Mouse (Mus musculus) bone marrow, adult 2 months (tissue): ENCODE data around the gene March11. TPM values are rescaled to one million over a fixed set of nuclear protein-coding genes. Genes with fewer than 3 reads are reported as not detected.

Experiments used
- H3K27ac ChIP-seq: fragments of 200-500 bp; 2 replicates; pipeline ENCODE4 v1.5.1; 2012; ENCODE audit warnings: low read depth, mild to moderate bottlenecking, control low read depth, inconsistent platforms, low read length; ENCODE audit not compliant: control insufficient read depth, poor library complexity, insufficient read depth
- H3K4me1 ChIP-seq: fragments of 200-500 bp; 2 replicates; pipeline ENCODE4 v1.6.1; 2011; ENCODE audit warnings: low read length; ENCODE audit not compliant: control insufficient read depth, insufficient read depth
- H3K4me3 ChIP-seq: fragments of 200-500 bp; replicated peaks from 2 replicates; pipeline ENCODE3; 2011; ENCODE audit warnings: mild to moderate bottlenecking, low read depth, low read length, control low read depth; ENCODE audit not compliant: control insufficient read depth
- CTCF ChIP-seq: fragments of 200-500 bp; IDR thresholded peaks from 2 replicates; pipeline ENCODE4 v1.5.1; 2011; ENCODE audit warnings: low read length, control low read depth; ENCODE audit not compliant: control insufficient read depth, insufficient read depth
- POLR2A ChIP-seq: fragments of 200-500 bp; IDR thresholded peaks from 2 replicates; pipeline ENCODE4 v1.6.1; 2011; ENCODE audit warnings: low read depth, mild to moderate bottlenecking, control low read depth, low read length, borderline replicate concordance; ENCODE audit not compliant: control insufficient read depth
- WGBS: fragments of 180-500 bp; shearing (Covaris S2); methylation state at CpG from one replicate; pipeline ENCODE4 v1.1.7; 2018; 5-methylcytosine and 5-hydroxymethylcytosine counted together
- polyA plus RNA-seq: library from polyadenylated mRNA; stranded (reverse); fragments of >200 nt; gene quantifications from 2 replicates; pipeline ENCODE4 v1.2.4, GENCODE M21; 2011; ENCODE audit warnings: low replicate concordance; ENCODE audit not compliant: missing spikeins, insufficient read depth, insufficient read length

Gene March11
- polyA plus RNA-seq, 1 experiment, result not detected

DNA sequence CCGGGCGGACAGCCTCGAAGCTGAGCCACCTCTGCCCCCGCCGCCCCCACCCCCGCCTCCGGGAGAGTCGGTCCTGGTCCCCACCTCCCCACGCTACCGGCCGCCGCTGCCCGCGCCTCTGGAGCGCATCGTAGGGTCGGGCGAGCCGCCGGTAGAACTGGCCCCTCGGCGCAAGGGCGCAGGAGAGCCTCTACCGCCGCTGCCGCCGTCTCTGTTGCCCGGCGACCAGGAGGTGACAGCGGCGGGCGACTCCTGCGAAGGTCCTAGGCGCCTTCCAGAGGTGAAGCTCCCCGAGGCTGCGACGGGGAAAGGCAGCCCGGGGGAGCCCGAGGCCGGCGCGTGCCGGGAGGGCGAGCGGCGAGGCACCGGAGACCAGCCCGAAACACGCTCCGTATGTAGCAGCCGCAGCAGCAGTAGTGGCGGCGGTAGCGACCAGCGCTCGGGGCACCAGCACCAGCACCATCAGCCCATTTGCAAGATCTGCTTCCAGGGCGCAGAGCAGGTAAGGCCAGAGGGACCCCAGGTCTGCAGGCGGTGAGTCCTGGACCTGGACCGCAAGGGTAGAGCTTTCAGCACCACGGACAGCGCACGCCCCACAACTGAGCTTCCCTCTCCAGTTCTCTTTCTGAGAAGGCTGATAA lies 563 bp downstream of the March11 start:
- Histone ChIP-seq H3K4me1 (no peaks in the 10 kb centered on the region), H3K4me3 (no peak overlapping the region), H3K27ac (no peak overlapping the region; the same call in 1 of the 2 replicates)
- WGBS, result 5% methylated on average over 61 of the region's 62 CpGs
- TF ChIP-seq CTCF (no peak), POLR2A (no peak)

DNA sequence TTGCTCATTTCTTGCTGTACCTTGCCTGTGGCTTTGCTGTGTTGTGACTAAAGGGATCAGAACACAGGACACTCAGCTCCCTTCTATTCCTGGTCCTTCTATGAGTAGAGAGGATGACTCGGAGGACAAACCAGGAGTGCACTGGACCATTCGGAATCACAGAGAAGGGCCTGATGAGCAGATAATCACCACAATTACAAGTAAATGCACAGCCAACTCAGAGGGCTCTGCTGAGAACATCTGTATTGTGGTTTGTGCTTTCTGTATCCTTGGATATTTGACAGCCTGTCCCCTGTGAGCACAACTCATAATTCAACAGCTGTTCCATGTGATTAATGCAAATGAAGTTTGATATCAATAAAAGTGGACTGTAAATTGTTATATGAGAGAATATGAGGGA lies 11.0 kb downstream of the March11 start:
- H3K27ac ChIP-seq, result no peak overlapping the region
- H3K4me3 ChIP-seq, result no peak overlapping the region
- TF ChIP-seq CTCF (no peak), POLR2A (no peak)
- 72% methylated on average over 2 of the region's 2 CpGs for WGBS
- no peaks in the 10 kb centered on the region for H3K4me1 ChIP-seq

DNA sequence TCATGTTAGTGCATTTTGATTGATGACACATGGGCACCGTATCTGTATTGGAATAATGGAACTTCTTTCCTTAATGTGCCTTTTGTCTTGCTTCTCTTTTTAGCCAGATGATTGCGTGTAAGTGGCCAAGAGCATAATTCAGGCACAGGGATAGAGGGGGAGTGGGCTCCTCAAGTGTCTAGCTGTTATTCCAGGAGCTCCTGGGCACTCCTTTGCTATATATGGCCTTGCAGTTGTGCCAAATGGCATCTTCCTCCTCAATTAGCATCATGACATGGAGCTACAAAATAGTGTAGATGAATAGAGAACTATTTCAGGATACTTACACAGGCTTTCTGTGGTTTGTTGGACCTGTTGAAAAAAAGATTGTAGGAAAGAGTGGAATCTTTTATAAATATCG lies 11.6 kb downstream of the March11 start:
- WGBS, result 74% methylated on average over 3 of the region's 3 CpGs

DNA sequence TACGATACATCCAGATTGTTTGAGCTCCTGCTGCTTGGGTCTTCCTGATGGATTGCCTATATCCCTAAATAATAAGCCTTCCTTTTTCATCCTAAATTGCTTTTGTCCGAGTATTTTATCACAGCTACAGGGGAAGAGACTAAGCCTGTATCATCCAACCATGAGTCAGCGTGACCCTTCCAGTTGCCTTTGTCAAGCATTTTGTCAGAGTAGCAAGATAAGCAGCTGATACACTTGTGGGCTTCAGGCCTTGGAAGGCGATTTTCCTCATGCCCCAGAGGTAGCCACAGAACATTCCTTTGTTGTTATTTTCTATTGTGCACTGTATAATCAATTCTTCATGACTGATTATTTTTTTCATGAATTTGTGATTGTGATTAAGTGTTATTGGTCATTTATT lies 14.0 kb downstream of the March11 start:
- Histone ChIP-seq H3K4me3 (no peak overlapping the region), H3K4me1 (no peaks in the 10 kb centered on the region), H3K27ac (no peak overlapping the region)
- 73% methylated on average over 4 of the region's 4 CpGs for WGBS
- no peak for TF ChIP-seq POLR2A
- TF ChIP-seq CTCF, result no peak

More for the DNA sequence above, 11.6 kb downstream of the March11 start:
- Histone ChIP-seq H3K4me1 (no peaks in the 10 kb centered on the region), H3K4me3 (no peak overlapping the region), H3K27ac (no peak overlapping the region)
- TF ChIP-seq CTCF, result no peak
- no peak for TF ChIP-seq POLR2A

DNA sequence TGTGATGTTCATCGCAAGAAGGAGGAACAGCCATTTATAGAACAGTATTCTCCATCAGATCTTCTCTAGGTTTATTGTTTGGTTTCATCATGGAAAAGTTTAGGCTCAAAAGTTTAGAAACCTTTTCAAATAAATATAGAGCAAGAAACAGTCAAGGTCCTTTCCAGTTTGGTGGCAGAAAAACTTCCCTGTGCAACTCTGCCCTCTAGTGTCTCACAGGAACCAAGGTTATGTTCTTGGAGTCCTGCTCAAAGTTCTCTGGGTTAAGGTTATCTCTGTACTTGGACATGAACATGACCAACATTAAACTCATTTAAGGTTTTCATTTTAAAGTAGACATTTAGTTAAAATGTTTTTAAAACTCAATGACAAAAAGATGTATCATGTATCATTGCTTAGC lies 18.3 kb downstream of the March11 start:
- no peaks in the 10 kb centered on the region for H3K4me1 ChIP-seq
- TF ChIP-seq POLR2A (no peak), CTCF (no peak)
- no peak overlapping the region for H3K4me3 ChIP-seq
- no peak overlapping the region for H3K27ac ChIP-seq
- WGBS, result 61% methylated on average over 1 of the region's 1 CpGs

DNA sequence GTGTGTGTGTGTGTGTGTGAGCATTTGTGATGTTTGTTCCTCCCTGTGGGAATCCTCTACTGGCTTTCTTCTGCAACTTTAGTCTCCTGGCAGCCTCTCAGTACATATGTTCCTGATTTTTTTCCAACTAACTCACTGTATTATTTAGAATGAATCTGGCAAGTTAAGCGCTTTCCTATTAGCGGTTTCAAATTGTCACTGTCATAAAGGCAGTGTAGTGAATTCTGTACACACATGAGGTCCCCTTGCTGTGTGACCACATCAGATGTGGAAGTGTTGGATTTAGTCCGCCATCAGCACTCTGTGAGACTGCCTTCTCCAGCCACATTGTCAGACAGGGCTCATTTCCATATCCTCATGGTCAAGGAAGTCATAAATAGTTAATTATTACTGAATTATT lies 26.9 kb downstream of the March11 start:
- 73% methylated on average over 3 of the region's 3 CpGs for WGBS
- H3K27ac ChIP-seq, result no peak overlapping the region
- TF ChIP-seq POLR2A, result no peak
- no peak for TF ChIP-seq CTCF
- no peaks in the 10 kb centered on the region for H3K4me1 ChIP-seq
- no peak overlapping the region for H3K4me3 ChIP-seq

DNA sequence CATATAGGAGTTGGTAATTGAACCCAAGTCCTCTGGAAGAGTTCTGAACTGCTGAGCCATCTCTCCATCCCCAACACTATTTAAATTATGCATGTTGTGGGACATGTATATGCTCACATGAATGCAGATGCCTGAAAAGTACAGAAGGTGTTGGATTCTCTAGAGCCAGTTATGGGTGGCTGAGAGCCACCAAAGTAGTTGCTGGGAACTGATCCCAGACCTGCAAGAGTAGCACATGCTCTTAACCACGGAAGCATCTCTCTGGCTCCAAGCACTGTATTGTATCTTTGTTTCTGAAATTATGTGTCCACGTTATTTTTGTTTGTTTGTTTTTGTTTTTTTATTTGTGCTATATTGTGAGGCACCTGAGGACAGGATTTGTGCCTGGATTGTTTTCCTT lies 28.9 kb downstream of the March11 start:
- Histone ChIP-seq H3K4me3 (no peak overlapping the region), H3K4me1 (no peaks in the 10 kb centered on the region), H3K27ac (no peak overlapping the region)
- 75% methylated on average over 2 of the region's 2 CpGs for WGBS
- TF ChIP-seq CTCF (no peak), POLR2A (no peak)

DNA sequence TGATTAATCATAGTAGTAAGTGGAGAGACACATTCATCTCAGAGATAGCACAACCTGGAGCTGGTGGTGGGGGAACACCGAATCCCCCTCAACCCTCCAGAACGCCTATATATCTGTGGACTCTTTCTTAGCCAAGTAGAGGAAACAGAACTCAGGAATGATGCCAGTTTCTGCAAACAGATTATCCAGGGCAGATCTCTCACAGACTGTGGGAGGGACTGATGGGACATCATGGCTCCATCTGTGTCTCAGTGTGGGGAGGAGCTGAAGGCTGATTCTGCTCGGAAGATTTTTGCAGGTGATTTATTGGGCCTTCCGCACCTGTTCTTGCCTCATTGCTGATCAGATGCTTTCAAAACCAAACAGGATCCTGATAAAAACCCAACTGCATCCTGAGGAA lies 29.5 kb downstream of the March11 start:
- H3K4me1 ChIP-seq, result no peaks in the 10 kb centered on the region
- no peak overlapping the region for H3K27ac ChIP-seq
- WGBS, result 30% methylated on average over 4 of the region's 4 CpGs
- H3K4me3 ChIP-seq, result no peak overlapping the region
- TF ChIP-seq CTCF (no peak), POLR2A (no peak)

DNA sequence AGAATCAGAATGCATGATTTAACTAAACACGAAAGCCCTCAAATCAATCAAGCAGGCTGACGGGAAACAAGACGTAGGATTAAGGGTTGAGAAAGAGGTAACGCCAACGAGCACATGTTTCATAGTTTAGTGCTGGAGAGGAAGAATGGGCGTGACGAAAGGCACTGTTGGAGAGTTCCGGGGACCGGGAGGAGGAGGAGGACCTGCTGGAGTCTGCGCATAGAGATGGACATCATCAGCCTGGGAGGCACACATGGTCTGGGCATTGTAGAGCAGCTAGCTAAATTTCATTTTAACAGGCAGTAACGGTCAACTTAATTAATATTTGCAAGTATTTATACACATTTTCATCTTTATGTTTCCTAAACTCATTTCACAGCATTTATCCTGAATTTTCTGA lies 31.6 kb downstream of the March11 start:
- Histone ChIP-seq H3K4me1 (no peaks in the 10 kb centered on the region), H3K4me3 (no peak overlapping the region), H3K27ac (no peak overlapping the region)
- TF ChIP-seq POLR2A, result no peak
- no peak for TF ChIP-seq CTCF
- WGBS, result 86% methylated on average over 11 of the region's 11 CpGs
